Mouse (Mus musculus): ENCODE results near the gene Slco3a1.

The Slco3a1 gene

GRCm38 (mm10) chr7:74337677-74338420 is 216.7 kb downstream of the Slco3a1 start:
- TF ChIP-seq POU5F1 (IDR thresholded peaks at IDR 0.05; ENCODE audit: borderline replicate concordance, low read length) (no peak), NANOG (IDR thresholded peaks at IDR 0.05; ENCODE audit: borderline replicate concordance, low read length) (no peak), CTCF (conservative IDR thresholded peaks at IDR 0.05; ENCODE audit: low read length) (no peak)
- 0 out of 2 replicates have a peak, but pooled peaks cover 4% of the 10 kb centered on the region for H3K4me1 ChIP-seq (replicated peaks; ENCODE audit: low read depth, low read length)

GRCm38 (mm10) chr7:74332323-74332722 is 222.3 kb downstream of the Slco3a1 start:
- H3K4me1 ChIP-seq (replicated peaks; ENCODE audit: low read depth, low read length): no peaks in the 10 kb centered on the region
- no peak overlapping the region for H3K4me3 ChIP-seq (replicated peaks; ENCODE audit: low read length)
- H3K27me3 ChIP-seq (ENCODE audit: insufficient read depth, low read length): no peaks in the 10 kb centered on the region
- H3K9me3 ChIP-seq (ENCODE audit: low read length): 0 out of 2 replicates have a peak, but pooled peaks cover 4% of the 10 kb centered on the region
- no peaks in the 10 kb centered on the region for H3K36me3 ChIP-seq (ENCODE audit: insufficient read depth, low read length)
- TF ChIP-seq CTCF (conservative IDR thresholded peaks at IDR 0.05; ENCODE audit: low read length) (no peak), POU5F1 (IDR thresholded peaks at IDR 0.05; ENCODE audit: borderline replicate concordance, low read length) (no peak), NANOG (IDR thresholded peaks at IDR 0.05; ENCODE audit: borderline replicate concordance, low read length) (no peak)

More at GRCm38 (mm10) chr7:74337677-74338420, 216.7 kb downstream of the Slco3a1 start:
- 0 out of 2 replicates have a peak, but pooled peaks cover 4% of the 10 kb centered on the region for H3K9me3 ChIP-seq (ENCODE audit: low read length)
- no peaks in the 10 kb centered on the region for H3K27me3 ChIP-seq (ENCODE audit: insufficient read depth, low read length)
- H3K4me3 ChIP-seq (replicated peaks; ENCODE audit: low read length): no peak overlapping the region
- no peaks in the 10 kb centered on the region for H3K36me3 ChIP-seq (ENCODE audit: insufficient read depth, low read length)

GRCm38 (mm10) chr7:74330858-74331726 is 223.5 kb downstream of the Slco3a1 start:
- no peaks in the 10 kb centered on the region for H3K36me3 ChIP-seq (ENCODE audit: insufficient read depth, low read length)
- TF ChIP-seq CTCF (conservative IDR thresholded peaks at IDR 0.05; ENCODE audit: low read length): no peak

GRCm38 (mm10) chr7:74330117-74330857 is 224.3 kb downstream of the Slco3a1 start:
- Histone ChIP-seq H3K9me3 (ENCODE audit: low read length) (0 out of 2 replicates have a peak, but pooled peaks cover 4% of the 10 kb centered on the region), H3K4me1 (replicated peaks; ENCODE audit: low read depth, low read length) (no peaks in the 10 kb centered on the region)
- TF ChIP-seq CTCF (conservative IDR thresholded peaks at IDR 0.05; ENCODE audit: low read length): no peak
- no peak for TF ChIP-seq NANOG (IDR thresholded peaks at IDR 0.05; ENCODE audit: borderline replicate concordance, low read length)
- TF ChIP-seq POU5F1 (IDR thresholded peaks at IDR 0.05; ENCODE audit: borderline replicate concordance, low read length): no peak

More at GRCm38 (mm10) chr7:74330858-74331726, 223.5 kb downstream of the Slco3a1 start:
- no peak overlapping the region for H3K4me3 ChIP-seq (replicated peaks; ENCODE audit: low read length)
- H3K4me1 ChIP-seq (replicated peaks; ENCODE audit: low read depth, low read length): no peaks in the 10 kb centered on the region
- H3K27me3 ChIP-seq (ENCODE audit: insufficient read depth, low read length): no peaks in the 10 kb centered on the region
- H3K9me3 ChIP-seq (ENCODE audit: low read length): 0 out of 2 replicates have a peak, but pooled peaks cover 4% of the 10 kb centered on the region

GRCm38 (mm10) chr7:74329004-74329403 is 225.6 kb downstream of the Slco3a1 start:
- H3K4me3 ChIP-seq (replicated peaks; ENCODE audit: low read length): no peak overlapping the region
- no peaks in the 10 kb centered on the region for H3K36me3 ChIP-seq (ENCODE audit: insufficient read depth, low read length)
- H3K4me1 ChIP-seq (replicated peaks; ENCODE audit: low read depth, low read length): no peaks in the 10 kb centered on the region
- no peak for TF ChIP-seq CTCF (conservative IDR thresholded peaks at IDR 0.05; ENCODE audit: low read length)
- no peak for TF ChIP-seq POU5F1 (IDR thresholded peaks at IDR 0.05; ENCODE audit: borderline replicate concordance, low read length)
- no peak for TF ChIP-seq NANOG (IDR thresholded peaks at IDR 0.05; ENCODE audit: borderline replicate concordance, low read length)
- no peaks in the 10 kb centered on the region for H3K27me3 ChIP-seq (ENCODE audit: insufficient read depth, low read length)
- no peaks in the 10 kb centered on the region for H3K9me3 ChIP-seq (ENCODE audit: low read length)

More at GRCm38 (mm10) chr7:74330117-74330857, 224.3 kb downstream of the Slco3a1 start:
- Histone ChIP-seq H3K36me3 (ENCODE audit: insufficient read depth, low read length) (no peaks in the 10 kb centered on the region), H3K27me3 (ENCODE audit: insufficient read depth, low read length) (no peaks in the 10 kb centered on the region), H3K4me3 (replicated peaks; ENCODE audit: low read length) (no peak overlapping the region)

- Histone ChIP-seq H3K36me3 (ENCODE audit: insufficient read depth, low read length) (no peaks in the 10 kb centered on the region), H3K9me3 (ENCODE audit: low read length) (no peaks in the 10 kb centered on the region), H3K4me1 (replicated peaks; ENCODE audit: low read depth, low read length) (no peaks in the 10 kb centered on the region), H3K4me3 (replicated peaks; ENCODE audit: low read length) (no peak overlapping the region), H3K27me3 (ENCODE audit: insufficient read depth, low read length) (no peaks in the 10 kb centered on the region)
- TF ChIP-seq NANOG (IDR thresholded peaks at IDR 0.05; ENCODE audit: borderline replicate concordance, low read length) (no peak), POU5F1 (IDR thresholded peaks at IDR 0.05; ENCODE audit: borderline replicate concordance, low read length) (no peak), CTCF (conservative IDR thresholded peaks at IDR 0.05; ENCODE audit: low read length) (no peak)
Measured at GRCm38 (mm10) chr7:74327716-74328115, 226.9 kb downstream of the Slco3a1 start.

- Histone ChIP-seq H3K36me3 (ENCODE audit: insufficient read depth, low read length) (no peaks in the 10 kb centered on the region), H3K4me3 (replicated peaks; ENCODE audit: low read length) (no peak overlapping the region)
- no peak for TF ChIP-seq CTCF (conservative IDR thresholded peaks at IDR 0.05; ENCODE audit: low read length)
- no peak for TF ChIP-seq NANOG (IDR thresholded peaks at IDR 0.05; ENCODE audit: borderline replicate concordance, low read length)
- TF ChIP-seq POU5F1 (IDR thresholded peaks at IDR 0.05; ENCODE audit: borderline replicate concordance, low read length): no peak
Measured at GRCm38 (mm10) chr7:74325052-74325451, 229.5 kb downstream of the Slco3a1 start.

GRCm38 (mm10) chr7:74323683-74324082 is 230.9 kb downstream of the Slco3a1 start:
- TF ChIP-seq CTCF (conservative IDR thresholded peaks at IDR 0.05; ENCODE audit: low read length) (no peak), POU5F1 (IDR thresholded peaks at IDR 0.05; ENCODE audit: borderline replicate concordance, low read length) (no peak), NANOG (IDR thresholded peaks at IDR 0.05; ENCODE audit: borderline replicate concordance, low read length) (no peak)
- Histone ChIP-seq H3K36me3 (ENCODE audit: insufficient read depth, low read length) (no peaks in the 10 kb centered on the region), H3K4me3 (replicated peaks; ENCODE audit: low read length) (no peak overlapping the region), H3K9me3 (ENCODE audit: low read length) (no peaks in the 10 kb centered on the region), H3K4me1 (replicated peaks; ENCODE audit: low read depth, low read length) (no peaks in the 10 kb centered on the region), H3K27me3 (ENCODE audit: insufficient read depth, low read length) (no peaks in the 10 kb centered on the region)

More at GRCm38 (mm10) chr7:74325052-74325451, 229.5 kb downstream of the Slco3a1 start:
- Histone ChIP-seq H3K27me3 (ENCODE audit: insufficient read depth, low read length) (no peaks in the 10 kb centered on the region), H3K9me3 (ENCODE audit: low read length) (no peaks in the 10 kb centered on the region), H3K4me1 (replicated peaks; ENCODE audit: low read depth, low read length) (no peaks in the 10 kb centered on the region)

Measured in E14TG2a.4 (cell line).